34 mouse cellular contexts compared by ENCODE assay signal in genomic region chr2:152543478-152543877, GRCm38 (mm10). TPM values are rescaled to one million over a fixed set of nuclear protein-coding genes. Genes with fewer than 3 reads are reported as not detected.
DNase-seq lines count a peak whose midpoint lies in the region; ATAC-seq and TF ChIP-seq lines count a peak whose summit lies in the region.
"Had no signal": no experiment of that assay in that cellular context is flagged by ENCODE, and none has a peak within 500 bp of the region (broad histone marks: within the 10 kb centered on the region; RNA-seq: fewer than 3 reads in every experiment).

No protein-coding gene starts in this region.

- H3K27me3 ChIP-seq in intestine, embryonic 16.5 days (replicated peaks; ENCODE audit: control insufficient read depth, insufficient read depth, low read length), result no peaks in the 10 kb centered on the region
- H3K27me3 ChIP-seq in hindbrain, embryonic 12.5 days, result no peaks in the 10 kb centered on the region
- H3K27me3 ChIP-seq: forebrain, embryonic 13.5 days; limb, embryonic 12.5 days; lung, embryonic 15.5 days; midbrain, embryonic 13.5 days had no signal

- intact Hi-C loops in left cerebral cortex, adult 2 months (cut with DNase I), result no loop called here

- TF ChIP-seq CTCF in left cerebral cortex, adult 2 months (IDR thresholded peaks at IDR 0.05), result no peak

- peak; percentile 3 for DNase-seq in lung, postnatal 25 days (ENCODE audit: low spot score)
- DNase-seq in lung, postnatal 4 days, result no peak
- DNase-seq in kidney, adult 9 months, result peak; percentile 86
- DNase-seq in kidney, postnatal 25 days, result peak; percentile 35 to 70
- no peak for DNase-seq in left cerebral cortex, adult 2 months (ENCODE audit: extremely low spot score in 1 of 2, low spot score in 2 of 2)
- DNase-seq in Muller cell, postnatal 12 days (ENCODE audit: inconsistent ontology term), result no peak
- DNase-seq: adrenal gland, postnatal 14 days; B cell, adult 2 months; cerebellum, adult 2 months; cerebellum, postnatal 25 days; gastrocnemius, postnatal 10 days had no signal

- 0 out of 2 replicates have a peak overlapping the region, but pooled peaks have one; percentile 3 for H3K27ac ChIP-seq in intestine, embryonic 16.5 days (ENCODE audit: low read length)
- H3K27ac ChIP-seq in hindbrain, embryonic 12.5 days, result no peak overlapping the region
- no peak overlapping the region for H3K27ac ChIP-seq in left cerebral cortex, adult 2 months
- H3K27ac ChIP-seq: forebrain, embryonic 13.5 days; heart, embryonic 10.5 days; limb, embryonic 12.5 days; lung, embryonic 15.5 days; midbrain, embryonic 13.5 days had no signal

- no peaks in the 10 kb centered on the region for H3K4me1 ChIP-seq in intestine, embryonic 16.5 days (ENCODE audit: control insufficient read depth, insufficient read depth, low read length)
- no peaks in the 10 kb centered on the region for H3K4me1 ChIP-seq in hindbrain, embryonic 12.5 days
- H3K4me1 ChIP-seq: forebrain, embryonic 13.5 days; heart, embryonic 10.5 days; lung, embryonic 15.5 days; midbrain, embryonic 13.5 days had no signal

- no peaks in the 10 kb centered on the region for H3K9me3 ChIP-seq in intestine, embryonic 16.5 days (ENCODE audit: control insufficient read depth, low read length)
- no peaks in the 10 kb centered on the region for H3K9me3 ChIP-seq in hindbrain, embryonic 12.5 days (replicated peaks)
- H3K9me3 ChIP-seq: forebrain, embryonic 13.5 days; heart, embryonic 10.5 days; lung, embryonic 15.5 days; midbrain, embryonic 13.5 days had no signal

- H3K4me2 ChIP-seq in intestine, embryonic 16.5 days (ENCODE audit: low read depth, low read length), result no peak overlapping the region
- H3K4me2 ChIP-seq in hindbrain, embryonic 12.5 days (replicated peaks), result no peak overlapping the region
- H3K4me2 ChIP-seq: forebrain, embryonic 13.5 days; limb, embryonic 12.5 days; liver, embryonic 11.5 days; lung, embryonic 15.5 days; midbrain, embryonic 13.5 days had no signal

- 59% methylated on average over 4 of the region's 4 CpGs for WGBS in intestine, embryonic 16.5 days
- WGBS in hindbrain, embryonic 12.5 days, result 79% methylated on average over 4 of the region's 4 CpGs

- peak; percentile 44 for ATAC-seq in intestine, embryonic 16.5 days
- ATAC-seq in hindbrain, embryonic 12.5 days (ENCODE audit: low FRiP score), result no peak
- ATAC-seq: activated CD4-positive, CD25-positive, alpha-beta regulatory T cell, adult 4 months; forebrain, embryonic 13.5 days; midbrain, embryonic 13.5 days had no signal

- no peak overlapping the region for H3K4me3 ChIP-seq in intestine, embryonic 16.5 days (ENCODE audit: low read length)
- H3K4me3 ChIP-seq in hindbrain, embryonic 12.5 days, result no peak overlapping the region
- no peak overlapping the region for H3K4me3 ChIP-seq in left cerebral cortex, adult 2 months
- H3K4me3 ChIP-seq: forebrain, embryonic 13.5 days; heart, embryonic 10.5 days; limb, embryonic 12.5 days; lung, embryonic 15.5 days; megakaryocyte, embryonic 14.5 days; midbrain, embryonic 13.5 days had no signal

- no peak overlapping the region for H3K9ac ChIP-seq in intestine, embryonic 16.5 days (ENCODE audit: low read depth, low read length)
- no peak overlapping the region for H3K9ac ChIP-seq in hindbrain, embryonic 12.5 days
- H3K9ac ChIP-seq: forebrain, embryonic 13.5 days; limb, embryonic 12.5 days; lung, embryonic 15.5 days; midbrain, embryonic 13.5 days had no signal

- no peaks in the 10 kb centered on the region for H3K36me3 ChIP-seq in intestine, embryonic 16.5 days (ENCODE audit: control insufficient read depth, insufficient read depth, low read length)
- no peaks in the 10 kb centered on the region for H3K36me3 ChIP-seq in hindbrain, embryonic 12.5 days
- H3K36me3 ChIP-seq: G1E; heart, embryonic 10.5 days; limb, embryonic 12.5 days; lung, embryonic 15.5 days; midbrain, embryonic 13.5 days had no signal

RNA-seq across cellular contexts. Expression of gene Defb29, which starts 3.6 kb away (rescaled TPM):
- polyA plus RNA-seq in intestine, embryonic 16.5 days (2015; fragmentation: Nextera tagmentation; extraction: Ambion mirVana), result not detected in 2 replicates
- polyA plus RNA-seq in hindbrain, embryonic 12.5 days (2016; fragmentation: Nextera tagmentation; extraction: Ambion mirVana), result not detected in 2 replicates
- total RNA-seq in left cerebral cortex, adult 2 months (2021), result not detected
- total RNA-seq: adrenal gland, postnatal 14 days; CH12.LX; G1E; gastrocnemius, postnatal 10 days; granulocyte monocyte progenitor cell, adult 5-6 weeks; layer of hippocampus, postnatal 10 days; left cerebral cortex, postnatal 10 days; monocyte, adult 5-6 weeks; neutrophil, adult 5-6 weeks had no signal
- polyA plus RNA-seq: activated CD4-positive, CD25-positive, alpha-beta regulatory T cell, adult 4 months; cerebellum, adult 2 months; embryonic facial prominence, embryonic 14.5 days; forebrain, embryonic 13.5 days; G1E; heart, embryonic 10.5 days; heart, embryonic 16.5 days; hindbrain, embryonic 11.5 days; limb, embryonic 12.5 days; liver, embryonic 11.5 days; lung, embryonic 15.5 days; midbrain, embryonic 13.5 days; small intestine, adult 2 months; stomach, embryonic 16.5 days; thymus, postnatal 0 days had no signal

RNA-seq across cellular contexts. Expression of gene Defb28, which starts 25.4 kb away (rescaled TPM):
- polyA plus RNA-seq in intestine, embryonic 16.5 days (2015; fragmentation: Nextera tagmentation; extraction: Ambion mirVana), result not detected in 2 replicates
- polyA plus RNA-seq in hindbrain, embryonic 12.5 days (2016; fragmentation: Nextera tagmentation; extraction: Ambion mirVana), result not detected in 2 replicates
- not detected for total RNA-seq in left cerebral cortex, adult 2 months (2021)
- total RNA-seq: adrenal gland, postnatal 14 days; CH12.LX; G1E; gastrocnemius, postnatal 10 days; granulocyte monocyte progenitor cell, adult 5-6 weeks; layer of hippocampus, postnatal 10 days; left cerebral cortex, postnatal 10 days; monocyte, adult 5-6 weeks; neutrophil, adult 5-6 weeks had no signal
- polyA plus RNA-seq: activated CD4-positive, CD25-positive, alpha-beta regulatory T cell, adult 4 months; cerebellum, adult 2 months; embryonic facial prominence, embryonic 14.5 days; forebrain, embryonic 13.5 days; G1E; heart, embryonic 10.5 days; heart, embryonic 16.5 days; hindbrain, embryonic 11.5 days; limb, embryonic 12.5 days; liver, embryonic 11.5 days; lung, embryonic 15.5 days; midbrain, embryonic 13.5 days; small intestine, adult 2 months; stomach, embryonic 16.5 days; thymus, postnatal 0 days had no signal

RNA-seq across cellular contexts. Expression of gene Gm17416, which starts 25.7 kb away (rescaled TPM):
- not detected in 2 replicates for polyA plus RNA-seq in intestine, embryonic 16.5 days (2015; fragmentation: Nextera tagmentation; extraction: Ambion mirVana)
- not detected in 2 replicates for polyA plus RNA-seq in hindbrain, embryonic 12.5 days (2016; fragmentation: Nextera tagmentation; extraction: Ambion mirVana)
- total RNA-seq in left cerebral cortex, adult 2 months (2021), result not detected
- total RNA-seq: adrenal gland, postnatal 14 days; CH12.LX; G1E; gastrocnemius, postnatal 10 days; granulocyte monocyte progenitor cell, adult 5-6 weeks; layer of hippocampus, postnatal 10 days; left cerebral cortex, postnatal 10 days; monocyte, adult 5-6 weeks; neutrophil, adult 5-6 weeks had no signal
- polyA plus RNA-seq: activated CD4-positive, CD25-positive, alpha-beta regulatory T cell, adult 4 months; cerebellum, adult 2 months; embryonic facial prominence, embryonic 14.5 days; forebrain, embryonic 13.5 days; G1E; heart, embryonic 10.5 days; heart, embryonic 16.5 days; hindbrain, embryonic 11.5 days; limb, embryonic 12.5 days; liver, embryonic 11.5 days; lung, embryonic 15.5 days; midbrain, embryonic 13.5 days; small intestine, adult 2 months; stomach, embryonic 16.5 days; thymus, postnatal 0 days had no signal

RNA-seq across cellular contexts. Expression of gene Defb21, which starts 29.1 kb away (rescaled TPM):
- not detected in 2 replicates for polyA plus RNA-seq in intestine, embryonic 16.5 days (2015; fragmentation: Nextera tagmentation; extraction: Ambion mirVana)
- not detected in 2 replicates for polyA plus RNA-seq in hindbrain, embryonic 12.5 days (2016; fragmentation: Nextera tagmentation; extraction: Ambion mirVana)
- not detected for total RNA-seq in left cerebral cortex, adult 2 months (2021)
- total RNA-seq: adrenal gland, postnatal 14 days; CH12.LX; G1E; gastrocnemius, postnatal 10 days; granulocyte monocyte progenitor cell, adult 5-6 weeks; layer of hippocampus, postnatal 10 days; left cerebral cortex, postnatal 10 days; monocyte, adult 5-6 weeks; neutrophil, adult 5-6 weeks had no signal
- polyA plus RNA-seq: activated CD4-positive, CD25-positive, alpha-beta regulatory T cell, adult 4 months; cerebellum, adult 2 months; embryonic facial prominence, embryonic 14.5 days; forebrain, embryonic 13.5 days; G1E; heart, embryonic 10.5 days; heart, embryonic 16.5 days; hindbrain, embryonic 11.5 days; limb, embryonic 12.5 days; liver, embryonic 11.5 days; lung, embryonic 15.5 days; midbrain, embryonic 13.5 days; small intestine, adult 2 months; stomach, embryonic 16.5 days; thymus, postnatal 0 days had no signal

RNA-seq across cellular contexts. Expression of gene Defb26, which starts 32.0 kb away (rescaled TPM):
- polyA plus RNA-seq in intestine, embryonic 16.5 days (2015; fragmentation: Nextera tagmentation; extraction: Ambion mirVana), result not detected in 2 replicates
- not detected in 2 replicates for polyA plus RNA-seq in hindbrain, embryonic 12.5 days (2016; fragmentation: Nextera tagmentation; extraction: Ambion mirVana)
- not detected for total RNA-seq in left cerebral cortex, adult 2 months (2021)
- total RNA-seq: adrenal gland, postnatal 14 days; CH12.LX; G1E; gastrocnemius, postnatal 10 days; granulocyte monocyte progenitor cell, adult 5-6 weeks; layer of hippocampus, postnatal 10 days; left cerebral cortex, postnatal 10 days; monocyte, adult 5-6 weeks; neutrophil, adult 5-6 weeks had no signal
- polyA plus RNA-seq: activated CD4-positive, CD25-positive, alpha-beta regulatory T cell, adult 4 months; cerebellum, adult 2 months; embryonic facial prominence, embryonic 14.5 days; forebrain, embryonic 13.5 days; G1E; heart, embryonic 10.5 days; heart, embryonic 16.5 days; hindbrain, embryonic 11.5 days; limb, embryonic 12.5 days; liver, embryonic 11.5 days; lung, embryonic 15.5 days; midbrain, embryonic 13.5 days; small intestine, adult 2 months; stomach, embryonic 16.5 days; thymus, postnatal 0 days had no signal

Comparison
In these comparisons a context has a peak if more than half of its experiments do, and no peak if none do; other contexts are left out.
1. DNase-seq: peak in lung, postnatal 25 days (single experiment), kidney, adult 9 months (single experiment) and kidney, postnatal 25 days (2 of 2); none in lung, postnatal 4 days (0 of 2), left cerebral cortex, adult 2 months (0 of 2) and Muller cell, postnatal 12 days (single experiment).